Mouse (Mus musculus) liver, postnatal 0 days (tissue): Measurements from ENCODE around the gene Sf3a1.

Source experiments
- CTCF ChIP-seq: sonication (generic); IDR thresholded peaks from 2 replicates; pipeline ENCODE4 v1.5.1; 2016; ENCODE audit warnings: antibody characterized with exemption, low read depth
- EP300 ChIP-seq: IDR thresholded peaks from 2 replicates; pipeline ENCODE4 v1.6.1; 2016; ENCODE audit warnings: antibody characterized with exemption, low read depth, mild to moderate bottlenecking

GRCm38 (mm10) chr11:4113970-4114369 is 46.2 kb upstream of the Sf3a1 start:
- TF ChIP-seq CTCF (no peak), EP300 (no peak)
